Mouse (Mus musculus) MEL (cell line): ENCODE measurements around the gene Iqck. TPM values are rescaled to one million over a fixed set of nuclear protein-coding genes. Genes with fewer than 3 reads are reported as not detected.

Experiments used
- DNase-seq: peaks from one replicate; pipeline ENCODE4 v3.0.0; 2011; ENCODE audit warnings: low read depth, low spot score
- H3K27ac ChIP-seq: 2 replicates; pipeline ENCODE4 v1.5.1; 2012; ENCODE audit warnings: low read depth, mild to moderate bottlenecking, control low read depth, low read length, moderate library complexity; ENCODE audit not compliant: control insufficient read depth
- H3K27me3 ChIP-seq, 2 experiments: fragments of 150-350 bp in 1 of 2; sonication (generic) in 1 of 2; 2 replicates each; pipeline ENCODE4 v1.6.1; 2012; ENCODE audit warnings: low read length in 2 of 2, mild to moderate bottlenecking in 2 of 2, improper control_type of control experiment in 1 of 2, moderate library complexity in 1 of 2; ENCODE audit not compliant: insufficient read depth in 2 of 2, control insufficient read depth in 1 of 2
- H3K36me3 ChIP-seq, 2 experiments: 2 replicates each; pipeline ENCODE4 v1.6.1; 2012 to 2014; ENCODE audit warnings: low read length in 2 of 2, improper control_type of control experiment in 1 of 2, inconsistent platforms in 1 of 2, mild to moderate bottlenecking in 1 of 2; ENCODE audit not compliant: insufficient read depth in 2 of 2, control insufficient read depth in 1 of 2
- H3K4me1 ChIP-seq, 2 experiments: fragments of 150-350 bp in 1 of 2; sonication (generic) in 1 of 2; 2 replicates each; pipeline ENCODE4 v1.6.1; 2012; ENCODE audit warnings: low read length in 2 of 2, improper control_type of control experiment in 1 of 2, mild to moderate bottlenecking in 1 of 2; ENCODE audit not compliant: insufficient read depth in 2 of 2, control insufficient read depth in 1 of 2
- H3K4me3 ChIP-seq, 2 experiments: fragments of 150-350 bp in 1 of 2; sonication (generic) in 1 of 2; 2 replicates each; pipeline ENCODE4 v1.5.1; 2012; ENCODE audit warnings: low read depth in 2 of 2, low read length in 2 of 2, mild to moderate bottlenecking in 2 of 2, moderate library complexity in 2 of 2, control low read depth in 1 of 2, improper control_type of control experiment in 1 of 2; ENCODE audit not compliant: control insufficient read depth in 1 of 2, insufficient read depth in 1 of 2
- H3K79me2 ChIP-seq: 2 replicates; pipeline ENCODE4 v1.6.1; 2012; ENCODE audit warnings: mild to moderate bottlenecking, low read length, moderate library complexity; ENCODE audit not compliant: control insufficient read depth, poor library complexity, insufficient read depth
- H3K9ac ChIP-seq: 2 replicates; pipeline ENCODE4 v1.6.1; 2012; ENCODE audit warnings: low read depth, mild to moderate bottlenecking, control low read depth, low read length, moderate library complexity; ENCODE audit not compliant: control insufficient read depth, poor library complexity, severe bottlenecking
- H3K9me3 ChIP-seq: fragments of 150-350 bp; sonication (generic); replicated peaks from 2 replicates; pipeline ENCODE4 v1.6.1; 2012; ENCODE audit warnings: mild to moderate bottlenecking, low read length, improper control_type of control experiment, moderate library complexity; ENCODE audit not compliant: insufficient read depth
- CHD1 ChIP-seq: IDR thresholded peaks from 2 replicates; pipeline ENCODE4 v1.6.1; 2012; ENCODE audit warnings: low read depth, mild to moderate bottlenecking, inconsistent platforms, low read length, improper control_type of control experiment
- CHD2 ChIP-seq: IDR thresholded peaks from 2 replicates; pipeline ENCODE4 v1.6.1; 2011; ENCODE audit warnings: low read length, improper control_type of control experiment
- CTCF ChIP-seq, 3 experiments: IDR thresholded peaks in 2 of 3; conservative IDR thresholded peaks in 1 of 3; 2 replicates each; pipeline ENCODE4 v1.5.1; 2011 to 2012; ENCODE audit warnings: low read length in 3 of 3, low read depth in 2 of 3, mild to moderate bottlenecking in 2 of 3, improper control_type of control experiment in 1 of 3, inconsistent platforms in 1 of 3, mixed read lengths in 1 of 3, moderate library complexity in 1 of 3; ENCODE audit not compliant: control insufficient read depth in 1 of 3, insufficient read depth in 1 of 3, poor library complexity in 1 of 3, severe bottlenecking in 1 of 3
- E2F4 ChIP-seq: IDR thresholded peaks from 2 replicates; pipeline ENCODE4 v1.6.1; 2011; ENCODE audit warnings: low read depth, low read length, improper control_type of control experiment, borderline replicate concordance
- EP300 ChIP-seq, 2 experiments: IDR thresholded peaks; 2 replicates each; pipeline ENCODE4 v1.6.1; 2011; ENCODE audit warnings: improper control_type of control experiment in 2 of 2, low read length in 2 of 2, low read depth in 1 of 2, mild to moderate bottlenecking in 1 of 2
- ETS1 ChIP-seq: IDR thresholded peaks from 2 replicates; pipeline ENCODE4 v1.6.1; 2012; ENCODE audit warnings: low read depth, mild to moderate bottlenecking, inconsistent platforms, low read length, improper control_type of control experiment, moderate library complexity
- GATA1 ChIP-seq: IDR thresholded peaks from 2 replicates; pipeline ENCODE4 v1.6.1; 2011; ENCODE audit warnings: low read depth, low read length, improper control_type of control experiment
- HCFC1 ChIP-seq: IDR thresholded peaks from 2 replicates; pipeline ENCODE4 v1.6.1; 2012; ENCODE audit warnings: low read depth, mild to moderate bottlenecking, inconsistent platforms, low read length, improper control_type of control experiment, moderate library complexity
- JUND ChIP-seq: IDR thresholded peaks from 2 replicates; pipeline ENCODE4 v1.6.1; 2011; ENCODE audit warnings: low read depth, mild to moderate bottlenecking, improper control_type of control experiment, low read length
- MAFK ChIP-seq: IDR thresholded peaks from 2 replicates; pipeline ENCODE4 v1.6.1; 2011; ENCODE audit warnings: low read depth, mild to moderate bottlenecking, low read length, improper control_type of control experiment, borderline replicate concordance
- MAX ChIP-seq: IDR thresholded peaks from 2 replicates; pipeline ENCODE4 v1.6.1; 2011; ENCODE audit warnings: low read length, improper control_type of control experiment
- MXI1 ChIP-seq: IDR thresholded peaks from 2 replicates; pipeline ENCODE4 v1.6.1; 2011; ENCODE audit warnings: mild to moderate bottlenecking, low read depth, low read length, improper control_type of control experiment
- MYB ChIP-seq: IDR thresholded peaks from 2 replicates; pipeline ENCODE4 v1.6.1; 2011; ENCODE audit warnings: mild to moderate bottlenecking, low read depth, low read length, improper control_type of control experiment
- POLR2A ChIP-seq, 2 experiments: IDR thresholded peaks; 2 replicates each; pipeline ENCODE4 v1.6.1; 2011 to 2012; ENCODE audit warnings: low read length in 2 of 2, mild to moderate bottlenecking in 2 of 2, control low read depth in 1 of 2, improper control_type of control experiment in 1 of 2, low read depth in 1 of 2, moderate library complexity in 1 of 2; ENCODE audit not compliant: control insufficient read depth in 1 of 2, insufficient read depth in 1 of 2, poor library complexity in 1 of 2
- POLR2AphosphoS2 ChIP-seq: IDR thresholded peaks from 2 replicates; pipeline ENCODE4 v1.6.1; 2011; ENCODE audit warnings: low read length, improper control_type of control experiment
- POLR2AphosphoS5 ChIP-seq: IDR thresholded peaks from 2 replicates; pipeline ENCODE4 v1.6.1; 2012; ENCODE audit warnings: low read depth, borderline replicate concordance, mild to moderate bottlenecking, inconsistent platforms, low read length, moderate library complexity, mixed read lengths
- RAD21 ChIP-seq: IDR thresholded peaks from 2 replicates; pipeline ENCODE4 v1.6.1; 2011; ENCODE audit warnings: mild to moderate bottlenecking, low read depth, low read length, improper control_type of control experiment
- SIN3A ChIP-seq: IDR thresholded peaks from 2 replicates; pipeline ENCODE4 v1.6.1; 2012; ENCODE audit warnings: low read length, improper control_type of control experiment, inconsistent platforms
- SMC3 ChIP-seq: IDR thresholded peaks from 2 replicates; pipeline ENCODE4 v1.6.1; 2011; ENCODE audit warnings: low read depth, low read length, improper control_type of control experiment
- TAL1 ChIP-seq: IDR thresholded peaks from 2 replicates; pipeline ENCODE4 v1.6.1; 2012; ENCODE audit warnings: mild to moderate bottlenecking, inconsistent platforms, low read length, moderate library complexity, mixed read lengths
- TCF12 ChIP-seq: IDR thresholded peaks from 2 replicates; pipeline ENCODE4 v1.6.1; 2014; ENCODE audit warnings: low read depth, mild to moderate bottlenecking, inconsistent platforms, low read length, improper control_type of control experiment, moderate library complexity
- UBTF ChIP-seq: IDR thresholded peaks from 2 replicates; pipeline ENCODE4 v1.6.1; 2012; ENCODE audit warnings: low read depth, mild to moderate bottlenecking, inconsistent platforms, low read length, improper control_type of control experiment, moderate library complexity, borderline replicate concordance; ENCODE audit not compliant: insufficient read depth
- USF1 ChIP-seq: IDR thresholded peaks from 2 replicates; pipeline ENCODE4 v1.6.1; 2014; ENCODE audit warnings: low read depth, mild to moderate bottlenecking, inconsistent platforms, low read length, improper control_type of control experiment, moderate library complexity
- USF2 ChIP-seq, 2 experiments: IDR thresholded peaks; 2 replicates each; pipeline ENCODE4 v1.6.1; 2011 to 2012; ENCODE audit warnings: improper control_type of control experiment in 2 of 2, low read length in 2 of 2, borderline replicate concordance in 1 of 2, inconsistent platforms in 1 of 2, low read depth in 1 of 2, mild to moderate bottlenecking in 1 of 2; ENCODE audit not compliant: insufficient read depth in 1 of 2
- ZC3H11A ChIP-seq: IDR thresholded peaks from 2 replicates; pipeline ENCODE4 v1.6.1; 2012; ENCODE audit warnings: low read depth, mild to moderate bottlenecking, inconsistent platforms, low read length, improper control_type of control experiment
- polyA plus RNA-seq, 2 experiments: library from polyadenylated mRNA; stranded (reverse) in 1 of 2; unstranded in 1 of 2; fragments of >175 nt in 1 of 2; fragments of >200 nt in 1 of 2; gene quantifications; 2 replicates each; pipeline versions ENCODE4 v1.2.1 to v1.2.4; 2012; ENCODE audit warnings: low replicate concordance in 2 of 2, low read depth in 1 of 2; ENCODE audit not compliant: insufficient read length in 2 of 2, insufficient read depth in 1 of 2, missing spikeins in 1 of 2
- total RNA-seq: library from RNA; depleted of rRNA; stranded (reverse); fragments of 300-350 nt; gene quantifications from 2 replicates; pipeline ENCODE4 v1.2.3, GENCODE M21; 2012

The Iqck gene
- total and polyA plus RNA-seq, 3 experiments: 0.39 to 0.40 TPM; not detected in 1

GRCm38 (mm10) chr7:118811407-118812106 is 44.0 kb upstream of the Iqck start:
- peak; percentile 16 for DNase-seq
- H3K4me3 ChIP-seq: no peak overlapping the region
- H3K9ac ChIP-seq: no peak overlapping the region
- H3K9me3 ChIP-seq: no peaks in the 10 kb centered on the region
- no peaks in the 10 kb centered on the region for H3K36me3 ChIP-seq
- TF ChIP-seq CHD1 (no peak), UBTF (no peak), E2F4 (no peak), GATA1 (no peak), TAL1 (peak; percentile 43), EP300 (IDR thresholded peaks at IDR 0.05; ENCODE audit: low read depth in 1 of 2, low read length in 2 of 2) (no peak), USF2 (IDR thresholded peaks at IDR 0.05; ENCODE audit: borderline replicate concordance in 1 of 2, insufficient read depth in 1 of 2, low read depth in 1 of 2, low read length in 2 of 2) (no peak), MXI1 (no peak)
- H3K4me1 ChIP-seq: peaks cover 0 to 4% of the 10 kb centered on the region in 2 experiments; a peak in 1 of 4 replicates
- no peaks in the 10 kb centered on the region for H3K27me3 ChIP-seq
- no peak overlapping the region for H3K27ac ChIP-seq
- H3K79me2 ChIP-seq: no peaks in the 10 kb centered on the region

DNA sequence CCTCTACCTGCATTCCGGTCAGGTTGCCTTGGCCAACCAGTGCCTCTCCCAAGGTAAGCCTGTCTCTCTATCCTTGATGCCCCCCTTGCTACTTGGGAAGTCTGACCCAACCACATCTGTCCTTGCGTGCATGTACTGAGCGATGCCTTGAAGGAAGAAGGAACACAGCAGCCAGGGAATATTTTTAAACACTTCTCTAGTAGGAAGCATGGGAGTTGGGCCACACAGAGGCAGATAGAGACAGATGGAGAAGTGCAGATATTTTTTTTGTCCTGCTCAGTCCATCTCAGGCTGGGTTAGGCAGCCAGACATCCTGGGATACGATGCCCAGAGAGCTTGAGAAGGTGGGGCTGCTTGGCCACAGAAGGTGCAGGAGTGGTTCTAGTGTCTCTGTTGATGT is 42.0 kb upstream of the Iqck start:
- DNase-seq: no peak
- Histone ChIP-seq H3K79me2 (no peaks in the 10 kb centered on the region), H3K36me3 (no peaks in the 10 kb centered on the region; a peak in 1 of 4 replicates), H3K27ac (no peak overlapping the region), H3K9ac (no peak overlapping the region), H3K9me3 (no peaks in the 10 kb centered on the region), H3K4me3 (no peak overlapping the region), H3K4me1 (peaks cover 0 to 4% of the 10 kb centered on the region in 2 experiments; a peak in 1 of 4 replicates), H3K27me3 (no peaks in the 10 kb centered on the region)
- no peak for TF ChIP-seq POLR2AphosphoS2
- TF ChIP-seq POLR2AphosphoS5: no peak
- TF ChIP-seq JUND: no peak
- TF ChIP-seq TCF12: no peak
- no peak for TF ChIP-seq RAD21
- TF ChIP-seq ZC3H11A: no peak
- no peak for TF ChIP-seq CHD1
- TF ChIP-seq MYB: no peak
- no peak for TF ChIP-seq MAFK
- TF ChIP-seq ETS1: no peak
- no peak for TF ChIP-seq CTCF (IDR thresholded peaks at IDR 0.05 in 2 of 3, conservative IDR thresholded peaks at IDR 0.05 in 1 of 3; ENCODE audit: control insufficient read depth in 1 of 3, insufficient read depth in 1 of 3, low read depth in 2 of 3, low read length in 3 of 3, poor library complexity in 1 of 3, severe bottlenecking in 1 of 3)
- TF ChIP-seq MAX: no peak
- TF ChIP-seq POLR2A (IDR thresholded peaks at IDR 0.05; ENCODE audit: control insufficient read depth in 1 of 2, insufficient read depth in 1 of 2, low read depth in 1 of 2, low read length in 2 of 2, poor library complexity in 1 of 2): no peak
- TF ChIP-seq E2F4: no peak
- TF ChIP-seq USF1: no peak
- TF ChIP-seq CHD2: no peak
- no peak for TF ChIP-seq HCFC1
- TF ChIP-seq SIN3A: no peak
- no peak for TF ChIP-seq SMC3
